Mouse (Mus musculus): ENCODE data around the gene Spib.

Gene Spib

DNA sequence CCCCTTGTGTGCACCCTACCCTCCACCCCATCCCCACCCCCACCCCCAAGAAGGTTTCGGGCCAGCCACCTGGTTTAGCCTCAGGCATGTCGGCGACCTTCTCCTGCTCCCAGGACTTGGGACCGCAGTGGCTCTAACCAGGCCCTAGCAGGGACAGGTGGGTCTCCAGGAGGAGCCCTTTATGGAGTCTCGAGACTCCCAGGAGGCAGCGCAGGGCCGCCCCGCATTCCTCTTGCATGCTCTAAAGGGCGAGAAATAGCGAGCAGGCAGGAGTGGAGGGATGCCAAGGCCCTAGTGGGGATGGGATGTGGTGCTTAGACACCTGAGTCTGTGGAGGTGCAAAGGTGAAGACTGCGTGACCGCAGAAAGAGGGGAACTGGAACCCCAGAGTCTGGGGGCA lies 7.4 kb downstream of the Spib start, which contains the start of gene Mybpc2:
TSS of gene Mybpc2 (minus strand) at position 155 of the 400 bp plus-strand sequence.
- DNase-seq = no peak

DNA sequence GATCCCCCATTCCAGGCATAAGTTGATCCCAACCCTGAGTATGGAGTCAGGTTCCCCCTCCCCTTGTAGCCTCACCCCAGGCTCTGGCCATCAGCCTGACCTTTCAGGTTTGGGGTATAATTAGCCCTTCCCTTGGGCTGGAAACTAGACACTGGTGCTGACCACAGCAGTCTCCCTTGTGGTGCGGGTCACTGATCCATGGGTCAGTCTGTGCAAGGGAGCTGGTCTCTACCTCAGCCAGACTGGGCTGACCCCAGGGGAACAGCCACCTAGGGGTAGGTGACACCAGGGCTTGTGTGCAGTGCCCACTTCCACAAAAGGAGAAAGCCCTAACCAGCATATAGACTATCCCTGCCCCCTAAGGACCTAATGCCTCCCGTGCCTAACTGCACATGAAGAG lies 8.8 kb downstream of the Spib start:
- no peak for DNase-seq

GRCm38 (mm10) chr7:44521710-44522109 lies 10.2 kb downstream of the Spib start:
- no peak for DNase-seq

- no peak for DNase-seq
These were observed 10.9 kb downstream of the Spib start for GRCm38 (mm10) chr7:44520990-44521389.

GRCm38 (mm10) chr7:44519240-44519913 lies 12.5 kb downstream of the Spib start:
- no peak for DNase-seq

- DNase-seq = no peak
These were observed 24.4 kb downstream of the Spib start for GRCm38 (mm10) chr7:44507491-44507890.

DNA sequence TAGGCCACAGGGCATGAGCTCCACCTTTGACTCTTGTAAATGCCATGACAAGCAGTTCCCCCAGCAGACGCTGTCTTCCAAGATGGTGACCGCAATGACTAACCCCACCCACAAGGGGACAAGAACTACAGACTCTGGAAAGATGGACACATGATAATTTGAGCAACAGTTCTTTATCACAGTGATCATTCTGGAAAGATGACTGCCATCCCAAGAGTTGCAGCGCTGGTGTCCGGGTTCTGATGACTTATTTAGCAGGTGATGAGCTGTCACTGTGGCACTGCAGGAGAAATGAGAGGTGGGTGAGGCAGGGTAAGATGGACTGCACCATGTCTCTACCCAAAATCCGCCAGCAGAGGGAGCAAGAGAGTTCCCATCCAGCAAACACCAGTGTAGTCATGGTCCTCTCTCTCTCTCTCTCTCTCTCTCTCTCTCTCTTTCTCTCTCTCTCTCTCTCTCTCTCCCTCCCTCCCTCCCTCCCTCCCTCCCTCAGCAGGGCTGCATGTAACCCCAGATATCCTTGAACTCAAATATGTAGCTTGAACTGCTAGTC lies 30.2 kb downstream of the Spib start:
- DNase-seq = peak; percentile 61

DNA sequence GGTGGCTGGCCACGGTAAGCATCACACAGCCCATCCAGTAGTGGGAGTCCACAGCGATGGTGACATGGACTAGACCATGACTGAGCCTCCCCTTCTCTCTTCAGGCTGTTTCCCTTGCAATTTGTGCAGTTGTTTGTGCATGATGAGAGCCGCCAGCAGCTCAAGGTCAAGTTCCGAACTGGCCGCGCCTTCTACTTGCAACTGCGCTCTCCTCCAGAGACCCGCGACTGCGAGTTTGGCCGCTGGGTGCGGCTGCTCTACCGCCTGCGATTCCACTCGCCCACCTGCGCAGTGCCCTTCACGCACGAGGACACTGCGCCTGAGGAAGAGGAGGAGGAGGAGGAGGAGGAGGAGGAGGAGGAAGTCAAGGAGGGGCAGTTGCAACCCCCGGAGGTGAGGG lies 31.8 kb downstream of the Spib start:
- no peak for DNase-seq

- no peak for DNase-seq
These were observed 32.9 kb downstream of the Spib start for GRCm38 (mm10) chr7:44498922-44499321.

GRCm38 (mm10) chr7:44497361-44498055 lies 34.4 kb downstream of the Spib start:
- no peak for DNase-seq

- no peak for DNase-seq
These were observed 35.1 kb downstream of the Spib start for GRCm38 (mm10) chr7:44496771-44497109.

- peak; percentile 99 for DNase-seq
These were observed 35.7 kb downstream of the Spib start, which contains the start of the genes Emc10 and Fam71e1 for GRCm38 (mm10) chr7:44495992-44496770. TSS of gene Emc10 (minus strand) at chr7:44496529. TSS of gene Fam71e1 (plus strand) at chr7:44496581.

DNA sequence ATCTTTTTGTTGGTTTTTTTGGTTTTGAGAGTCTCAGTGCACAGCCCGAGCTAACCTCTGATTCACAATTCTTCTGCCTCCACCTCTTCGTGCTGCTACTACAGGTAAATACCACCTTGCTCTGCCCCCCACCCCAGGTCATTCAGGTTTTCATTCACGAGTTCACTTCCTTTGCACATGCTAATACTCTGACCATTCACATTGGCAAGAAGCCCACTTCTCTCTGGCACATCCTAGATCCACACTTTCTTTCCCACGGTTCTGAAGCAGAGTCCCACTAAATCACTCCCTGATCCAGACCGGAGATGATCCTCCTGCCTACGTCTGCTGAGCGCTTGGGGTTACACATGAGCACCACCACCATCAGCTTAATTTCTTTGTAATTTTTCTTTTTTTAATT lies 36.8 kb downstream of the Spib start:
- no peak for DNase-seq

DNA sequence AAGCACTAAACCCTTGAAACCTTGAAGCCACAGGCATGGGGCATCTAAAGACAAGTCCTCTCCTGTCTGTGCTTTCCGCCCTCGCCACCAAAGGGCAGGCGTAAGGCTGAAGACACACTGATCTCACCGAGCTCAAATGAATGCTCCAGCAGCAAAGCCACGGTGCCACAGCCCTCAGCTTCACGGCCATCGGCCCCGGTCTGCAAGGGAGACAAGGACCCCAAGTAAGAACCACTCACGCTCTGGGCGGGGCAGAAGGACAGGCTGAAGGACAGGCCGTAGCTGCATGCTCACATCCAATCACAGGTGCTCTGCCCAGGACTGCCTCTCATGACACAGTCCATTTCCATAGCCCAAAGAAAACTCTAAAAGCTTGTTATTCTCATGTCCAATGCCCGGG lies 37.2 kb downstream of the Spib start:
- no peak for DNase-seq

DNA sequence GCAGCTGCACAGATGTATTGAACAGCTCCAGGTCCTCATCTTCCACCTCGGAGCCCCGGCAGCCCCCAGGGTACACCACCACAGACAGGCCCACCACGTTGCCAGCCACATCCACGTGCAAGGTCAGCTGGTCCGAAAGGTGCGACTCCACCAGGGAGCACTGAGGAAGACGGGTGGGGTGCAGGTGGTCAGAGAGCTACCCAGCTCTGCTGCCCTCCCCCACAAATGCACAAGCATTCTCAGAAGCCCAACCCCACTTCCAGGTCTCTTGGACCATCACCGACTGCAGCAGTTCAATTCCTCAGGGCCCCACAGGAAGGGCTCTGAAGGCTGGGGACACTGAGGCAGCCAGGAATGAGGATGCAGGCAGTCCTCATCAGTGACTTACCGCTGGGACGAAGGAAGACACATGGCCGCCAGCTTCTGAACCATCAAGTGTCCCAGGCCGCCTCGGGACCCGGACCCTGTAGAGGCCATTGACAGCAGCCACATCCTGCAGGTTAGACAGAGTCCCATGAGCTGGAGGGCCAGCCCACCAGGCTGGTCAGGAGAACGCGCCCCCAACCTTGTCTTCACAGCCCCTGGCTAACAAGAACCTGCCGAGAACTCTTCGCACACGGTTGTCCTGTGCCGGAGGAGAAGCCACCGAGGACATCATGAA lies 39.6 kb downstream of the Spib start:
- DNase-seq = no peak

- no peak for DNase-seq
These were observed 40.5 kb downstream of the Spib start for GRCm38 (mm10) chr7:44491391-44491790.

DNA sequence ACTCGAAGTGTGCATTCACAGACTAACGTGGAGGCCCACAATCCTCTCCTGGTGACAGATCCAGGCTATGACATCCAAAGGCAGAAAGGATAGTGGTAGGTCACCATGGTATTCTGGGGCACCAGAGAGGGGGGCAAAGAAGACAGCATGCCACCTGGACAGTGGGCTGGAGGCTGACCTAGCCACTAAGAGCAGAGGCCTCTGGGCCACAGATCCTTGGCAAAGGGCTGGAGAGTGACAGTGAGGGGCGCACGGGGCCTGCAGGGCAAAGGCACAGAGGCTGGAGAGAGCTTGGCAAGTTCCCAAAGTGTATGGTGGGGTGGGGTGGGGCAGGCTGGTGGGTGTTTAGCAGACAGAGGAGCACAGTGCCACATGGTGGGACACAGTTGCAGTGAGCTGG lies 41.6 kb downstream of the Spib start:
- no peak for DNase-seq

DNA sequence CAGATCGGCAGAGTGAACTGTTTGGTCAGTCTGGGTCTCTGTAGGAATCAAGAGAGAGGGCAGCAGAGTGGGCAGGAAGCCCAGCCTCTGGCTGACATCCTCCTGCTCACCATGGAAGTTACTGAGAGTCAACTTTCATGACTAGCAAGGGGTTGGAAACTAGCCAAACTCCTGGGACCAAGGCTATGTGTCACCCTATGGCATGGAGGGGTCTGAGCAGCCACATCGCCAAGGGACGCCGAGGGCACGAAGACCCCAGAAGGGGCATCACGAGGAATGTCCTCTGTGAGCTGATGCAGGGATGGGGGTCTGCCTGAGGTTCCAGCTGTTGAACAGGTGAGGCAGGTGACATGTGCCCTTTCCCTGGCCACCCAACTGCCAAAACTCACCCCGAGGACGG lies 43.3 kb downstream of the Spib start:
- DNase-seq = no peak

- DNase-seq = peak; percentile 2
These were observed 43.9 kb downstream of the Spib start for GRCm38 (mm10) chr7:44487936-44488335.

DNA sequence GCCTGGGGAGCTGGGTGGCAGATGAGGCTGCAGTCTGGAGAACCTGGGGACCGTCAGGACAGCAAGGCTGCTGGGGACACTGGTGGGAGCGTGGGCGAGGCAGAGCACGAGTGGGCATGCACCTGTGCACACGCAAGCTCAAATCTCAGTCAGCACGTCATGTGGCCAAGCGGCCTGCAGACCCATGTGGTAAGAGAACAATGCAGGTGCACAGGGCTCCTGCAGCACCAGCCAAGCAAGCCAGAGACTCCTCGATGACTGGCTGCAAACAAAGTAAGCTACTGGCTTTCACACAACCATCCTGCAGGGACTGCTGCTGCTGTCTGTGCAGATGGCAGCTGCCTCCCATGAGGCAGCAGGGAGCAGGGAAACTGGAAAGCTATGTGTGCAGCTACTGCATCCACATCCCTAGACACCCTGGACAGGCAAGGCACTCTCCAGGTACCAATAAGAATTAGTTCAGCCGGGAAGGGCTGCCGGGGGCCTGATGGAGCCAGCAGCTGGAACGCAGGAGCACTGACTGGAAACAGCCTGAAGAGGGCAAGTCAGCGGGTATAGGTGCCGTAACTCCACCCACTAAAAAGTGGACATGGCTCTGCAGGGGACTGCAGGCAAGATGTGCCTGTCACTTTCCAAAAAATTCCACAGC lies 44.8 kb downstream of the Spib start:
- peak; percentile 13 for DNase-seq

GRCm38 (mm10) chr7:44485572-44486195 lies 46.2 kb downstream of the Spib start:
- DNase-seq = peak; percentile 3
